In genomic region chr15:89284094-89284493, GRCm38 (mm10) we compare ENCODE assay signal across 23 mouse cellular contexts. TPM values are rescaled to one million over a fixed set of nuclear protein-coding genes. Genes with fewer than 3 reads are reported as not detected.
"Had no signal": no experiment of that assay in that cellular context is flagged by ENCODE, and none has a peak within 500 bp of the region (broad histone marks: within the 10 kb centered on the region; RNA-seq: fewer than 3 reads in every experiment).

No protein-coding gene starts in this region.

- DNase-seq: kidney, adult 2 months; kidney, postnatal 25 days; left cerebral cortex, postnatal 4 days; lung, postnatal 10 days; lung, postnatal 36 days; right cerebral cortex, adult 18-20 months; right cerebral cortex, postnatal 14 days; right cerebral cortex, postnatal 4 days; thymus, postnatal 25 days had no signal

- H3K27ac ChIP-seq: kidney, postnatal 0 days; limb, embryonic 12.5 days; limb, embryonic 15.5 days; lung, embryonic 15.5 days; midbrain, embryonic 10.5 days; midbrain, embryonic 13.5 days; stomach, embryonic 15.5 days had no signal

- H3K4me1 ChIP-seq: limb, embryonic 12.5 days; limb, embryonic 15.5 days; lung, embryonic 15.5 days; midbrain, embryonic 13.5 days; stomach, embryonic 15.5 days had no signal

- H3K27me3 ChIP-seq: limb, embryonic 12.5 days; limb, embryonic 15.5 days; lung, embryonic 15.5 days; megakaryocyte, embryonic 14.5 days; midbrain, embryonic 13.5 days; stomach, embryonic 15.5 days had no signal

- H3K9me3 ChIP-seq: limb, embryonic 12.5 days; limb, embryonic 15.5 days; lung, embryonic 15.5 days; megakaryocyte, embryonic 14.5 days; midbrain, embryonic 10.5 days; midbrain, embryonic 13.5 days; stomach, embryonic 15.5 days had no signal

- H3K4me3 ChIP-seq: limb, embryonic 12.5 days; limb, embryonic 15.5 days; lung, embryonic 15.5 days; megakaryocyte, embryonic 14.5 days; midbrain, embryonic 10.5 days; midbrain, embryonic 13.5 days; stomach, embryonic 15.5 days had no signal

- ATAC-seq: intestine, postnatal 0 days; midbrain, embryonic 13.5 days had no signal

- H3K4me2 ChIP-seq: limb, embryonic 12.5 days; limb, embryonic 15.5 days; lung, embryonic 15.5 days; midbrain, embryonic 13.5 days; stomach, embryonic 15.5 days had no signal

- H3K9ac ChIP-seq: limb, embryonic 12.5 days; limb, embryonic 15.5 days; lung, embryonic 15.5 days; midbrain, embryonic 13.5 days; stomach, embryonic 15.5 days had no signal

RNA-seq across cellular contexts. Expression of gene Adm2, which starts 38.4 kb away (rescaled TPM):
- polyA plus RNA-seq: midbrain, embryonic 13.5 days; midbrain, postnatal 0 days; neural tube, embryonic 14.5 days had no signal

RNA-seq across cellular contexts. Expression of gene Miox, which starts 50.1 kb away (rescaled TPM):
- polyA plus RNA-seq: intestine, embryonic 14.5 days; intestine, postnatal 0 days; large intestine, adult 2 months; limb, embryonic 12.5 days; limb, embryonic 15.5 days; lung, embryonic 15.5 days; midbrain, embryonic 10.5 days; midbrain, embryonic 13.5 days; midbrain, postnatal 0 days; neural tube, embryonic 14.5 days; thymus, postnatal 0 days had no signal
